ENCODE assay signal across 19 mouse cellular contexts in the genomic region with DNA sequence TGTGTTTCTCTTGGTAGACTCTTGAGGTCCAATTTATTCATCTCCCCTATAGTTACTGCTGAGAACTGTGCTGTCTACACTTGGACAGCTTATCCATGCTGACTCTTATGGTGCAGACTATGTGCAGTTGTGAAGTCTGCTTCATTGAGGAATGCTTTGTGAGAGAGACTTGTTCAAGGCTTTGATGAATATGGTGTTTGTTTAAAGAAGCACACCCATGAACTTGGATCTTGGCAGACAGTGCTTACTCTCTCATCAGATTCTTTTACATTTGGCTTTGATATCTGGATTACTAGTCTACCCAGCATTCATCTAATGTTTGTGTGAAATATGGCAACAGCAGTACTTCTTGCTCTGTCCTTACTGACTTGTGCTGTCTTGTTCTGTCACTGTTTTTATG. TPM values are rescaled to one million over a fixed set of nuclear protein-coding genes. Genes with fewer than 3 reads are reported as not detected.
A peak's percentile ranks its signal among the peaks of the same experiment; 100 is the strongest.
DNase-seq lines count a peak whose midpoint lies in the region; ATAC-seq and TF ChIP-seq lines count a peak whose summit lies in the region.
"Had no signal": no experiment of that assay in that cellular context is flagged by ENCODE, and none has a peak within 500 bp of the region (broad histone marks: within the 10 kb centered on the region; RNA-seq: fewer than 3 reads in every experiment).

No protein-coding gene starts in this region.

- DNase-seq in kidney, postnatal 0 days (ENCODE audit: low spot score): peak; percentile 21
- no peak for DNase-seq in kidney, postnatal 14 days
- DNase-seq in 3T3-L1 (ENCODE audit: low read depth, low spot score) (peak; percentile 36), NIH3T3 (ENCODE audit: low read depth) (peak; percentile 36)
- DNase-seq in right cerebral cortex, postnatal 14 days: no peak
- DNase-seq in adrenal gland, postnatal 4 days (ENCODE audit: low spot score in 2 of 2): no peak
- DNase-seq: adrenal gland, postnatal 14 days; cerebellum, adult 9-10 months; kidney, postnatal 4 days; right cerebral cortex, adult 18-20 months had no signal

- no peak for TF ChIP-seq CTCF in kidney, postnatal 0 days (IDR thresholded peaks at IDR 0.05; ENCODE audit: low read depth)

- no peaks in the 10 kb centered on the region for H3K27me3 ChIP-seq in kidney, postnatal 0 days (ENCODE audit: insufficient read depth, low read length)
- H3K27me3 ChIP-seq in stomach, embryonic 14.5 days (ENCODE audit: control insufficient read depth, insufficient read depth, low read length): no peaks in the 10 kb centered on the region
- H3K27me3 ChIP-seq: forebrain, embryonic 12.5 days; intestine, embryonic 15.5 days; limb, embryonic 12.5 days; midbrain, embryonic 12.5 days; neural tube, embryonic 15.5 days had no signal

- H3K9ac ChIP-seq in kidney, postnatal 0 days (ENCODE audit: low read depth, low read length): no peak overlapping the region
- no peak overlapping the region for H3K9ac ChIP-seq in stomach, embryonic 14.5 days (replicated peaks; ENCODE audit: low read depth, low read length)
- H3K9ac ChIP-seq: forebrain, embryonic 12.5 days; intestine, embryonic 15.5 days; limb, embryonic 12.5 days; liver, embryonic 14.5 days; midbrain, embryonic 12.5 days; neural tube, embryonic 15.5 days had no signal

- no peaks in the 10 kb centered on the region for H3K36me3 ChIP-seq in kidney, postnatal 0 days (ENCODE audit: insufficient read depth, low read length)
- H3K36me3 ChIP-seq in stomach, embryonic 14.5 days (ENCODE audit: control insufficient read depth, insufficient read depth, low read length): no peaks in the 10 kb centered on the region
- H3K36me3 ChIP-seq: forebrain, embryonic 12.5 days; heart, embryonic 10.5 days; midbrain, embryonic 12.5 days; neural tube, embryonic 15.5 days had no signal

- no peak overlapping the region for H3K4me2 ChIP-seq in kidney, postnatal 0 days (ENCODE audit: low read length)
- H3K4me2 ChIP-seq in stomach, embryonic 14.5 days (replicated peaks; ENCODE audit: low read depth, low read length): no peak overlapping the region
- H3K4me2 ChIP-seq: forebrain, embryonic 12.5 days; intestine, embryonic 15.5 days; limb, embryonic 12.5 days; midbrain, embryonic 12.5 days; neural tube, embryonic 15.5 days had no signal

- H3K4me1 ChIP-seq in kidney, postnatal 0 days (replicated peaks; ENCODE audit: insufficient read depth, low read length): no peaks in the 10 kb centered on the region
- 0 out of 2 replicates have a peak, but pooled peaks cover 3% of the 10 kb centered on the region for H3K4me1 ChIP-seq in stomach, embryonic 14.5 days (ENCODE audit: control insufficient read depth, insufficient read depth, low read length)
- H3K4me1 ChIP-seq: forebrain, embryonic 12.5 days had no signal

- no peaks in the 10 kb centered on the region for H3K9me3 ChIP-seq in kidney, postnatal 0 days (replicated peaks; ENCODE audit: low read length)
- no peaks in the 10 kb centered on the region for H3K9me3 ChIP-seq in stomach, embryonic 14.5 days (ENCODE audit: control insufficient read depth, low read depth, low read length)
- H3K9me3 ChIP-seq: forebrain, embryonic 12.5 days; heart, embryonic 10.5 days; intestine, embryonic 15.5 days; limb, embryonic 12.5 days; midbrain, embryonic 12.5 days; neural tube, embryonic 15.5 days had no signal

- H3K27ac ChIP-seq in kidney, postnatal 0 days: no peak overlapping the region
- peak overlapping the region; percentile 44; the same call in 1 of the 2 replicates for H3K27ac ChIP-seq in stomach, embryonic 14.5 days (ENCODE audit: low read length)
- H3K27ac ChIP-seq: forebrain, embryonic 12.5 days; heart, embryonic 10.5 days; intestine, embryonic 15.5 days; limb, embryonic 12.5 days; liver, embryonic 14.5 days; midbrain, embryonic 12.5 days; neural tube, embryonic 15.5 days had no signal

- H3K4me3 ChIP-seq in kidney, postnatal 0 days (replicated peaks; ENCODE audit: low read depth, low read length): no peak overlapping the region
- H3K4me3 ChIP-seq in stomach, embryonic 14.5 days (ENCODE audit: low read depth, low read length): no peak overlapping the region
- H3K4me3 ChIP-seq: forebrain, embryonic 12.5 days; heart, embryonic 10.5 days; intestine, embryonic 15.5 days; limb, embryonic 12.5 days; midbrain, embryonic 12.5 days; neural tube, embryonic 15.5 days had no signal

- no peak for ATAC-seq in kidney, postnatal 0 days (replicated peaks; ENCODE audit: low FRiP score, low read depth)
- ATAC-seq in stomach, embryonic 14.5 days (ENCODE audit: insufficient number of reproducible peaks, insufficient read depth, low FRiP score, low read depth): no peak
- ATAC-seq: hindbrain, embryonic 16.5 days; intestine, embryonic 15.5 days had no signal

RNA-seq across cellular contexts. Expression of a gene that starts 39.9 kb away (rescaled TPM):
- 20.1 and 20.7 TPM in 2 replicates for polyA plus RNA-seq in kidney, postnatal 0 days (2015; fragmentation: Nextera tagmentation; extraction: Ambion mirVana)
- 52.9 and 55.6 TPM in 2 replicates for polyA plus RNA-seq in stomach, embryonic 14.5 days (2014; fragmentation: Nextera tagmentation; extraction: Ambion mirVana)
- total RNA-seq in adrenal gland, postnatal 4 days (2021): 10 to 100 TPM; 37.8 to 41.5 TPM

RNA-seq across cellular contexts. Expression of a gene that starts 47.4 kb away (rescaled TPM):
- 40.9 and 45.1 TPM in 2 replicates for polyA plus RNA-seq in kidney, postnatal 0 days (2015; fragmentation: Nextera tagmentation; extraction: Ambion mirVana)
- polyA plus RNA-seq in stomach, embryonic 14.5 days (2014; fragmentation: Nextera tagmentation; extraction: Ambion mirVana): 44.4 and 53.3 TPM in 2 replicates
- total RNA-seq in adrenal gland, postnatal 4 days (2021): 100 to 1,000 TPM; 116 to 123 TPM

Comparison
In these comparisons a context has a peak if more than half of its experiments do, and no peak if none do; other contexts are left out.
1. DNase-seq: peak in kidney, postnatal 0 days (single experiment), 3T3-L1 (single experiment) and NIH3T3 (single experiment); none in kidney, postnatal 14 days (single experiment), right cerebral cortex, postnatal 14 days (single experiment) and adrenal gland, postnatal 4 days (0 of 2).